Mouse (Mus musculus): Measurements from ENCODE around the gene Mtmr12.

- TF ChIP-seq POLR2A (IDR thresholded peaks at IDR 0.05; ENCODE audit: borderline replicate concordance, low read depth, low read length) (no peak), CTCF (IDR thresholded peaks at IDR 0.05; ENCODE audit: low read depth, low read length) (no peak)
Observed at GRCm38 (mm10) chr15:12248279-12248678, 43.5 kb downstream of the Mtmr12 start.
